Mouse (Mus musculus) thymus, postnatal 0 days (tissue): ENCODE results near the gene Cdc6. TPM values are rescaled to one million over a fixed set of nuclear protein-coding genes. Genes with fewer than 3 reads are reported as not detected.
A peak's percentile ranks its signal among the peaks of the same experiment; 100 is the strongest.
"Not testable (repeated sequence)": the region's sequence is repeated elsewhere in the genome, so short reads cannot be mapped to it uniquely, and the experiment has no call there.

ENCODE experiments used
- DNase-seq: peaks from one replicate; pipeline ENCODE4 v3.0.0-alpha.2; 2015; ENCODE audit warnings: low spot score
- polyA plus RNA-seq: library from polyadenylated mRNA; unstranded; fragments of >200 nt; fragmentation: Nextera tagmentation; extraction: Ambion mirVana; gene quantifications from 2 replicates; pipeline ENCODE4 v1.2.1, GENCODE M21; 2015

The Cdc6 gene
- polyA plus RNA-seq, 1 experiment from 2014 or later, result 40.6 TPM

- DNase-seq, result no peak
These were observed 23.3 kb downstream of the Cdc6 start for GRCm38 (mm10) chr11:98930773-98931512.

DNA sequence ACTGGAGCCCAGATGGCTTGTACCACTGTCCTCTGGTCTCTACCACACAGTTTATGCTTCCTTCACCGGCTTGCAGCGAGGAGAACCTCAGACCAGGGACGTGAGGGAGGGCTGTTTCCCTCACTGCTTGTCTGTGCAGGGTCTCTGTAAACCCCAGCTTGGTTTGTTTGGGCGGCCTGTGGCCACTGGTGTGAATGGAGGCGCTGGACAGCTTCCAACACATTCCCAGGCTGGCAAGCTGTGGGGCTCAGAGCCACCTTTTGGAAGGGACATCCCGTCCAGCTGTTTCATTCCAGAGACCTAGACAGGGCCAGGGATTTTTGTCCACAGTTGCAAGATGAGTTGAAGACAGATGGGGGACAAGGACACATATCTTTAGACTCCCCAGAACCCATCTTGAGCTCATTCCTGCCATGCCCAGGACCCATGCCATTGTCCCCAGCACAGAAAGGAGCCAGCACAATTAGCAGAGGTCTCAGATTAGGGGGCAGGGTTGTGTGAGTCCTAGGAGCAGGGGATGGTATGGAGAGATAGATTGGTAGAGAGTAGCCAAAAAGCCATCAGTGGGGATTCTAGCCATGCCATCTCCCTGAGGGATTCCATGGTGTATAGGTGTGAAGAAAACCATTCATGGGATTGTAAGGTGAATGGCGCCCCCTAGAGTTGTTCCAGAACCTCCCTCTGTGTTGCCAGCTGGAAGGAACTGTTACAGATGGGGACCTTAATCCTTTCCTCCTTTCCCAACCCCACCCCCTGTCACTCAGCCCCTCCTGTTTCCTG, 24.1 kb downstream of the Cdc6 start:
- DNase-seq, result no peak

DNA sequence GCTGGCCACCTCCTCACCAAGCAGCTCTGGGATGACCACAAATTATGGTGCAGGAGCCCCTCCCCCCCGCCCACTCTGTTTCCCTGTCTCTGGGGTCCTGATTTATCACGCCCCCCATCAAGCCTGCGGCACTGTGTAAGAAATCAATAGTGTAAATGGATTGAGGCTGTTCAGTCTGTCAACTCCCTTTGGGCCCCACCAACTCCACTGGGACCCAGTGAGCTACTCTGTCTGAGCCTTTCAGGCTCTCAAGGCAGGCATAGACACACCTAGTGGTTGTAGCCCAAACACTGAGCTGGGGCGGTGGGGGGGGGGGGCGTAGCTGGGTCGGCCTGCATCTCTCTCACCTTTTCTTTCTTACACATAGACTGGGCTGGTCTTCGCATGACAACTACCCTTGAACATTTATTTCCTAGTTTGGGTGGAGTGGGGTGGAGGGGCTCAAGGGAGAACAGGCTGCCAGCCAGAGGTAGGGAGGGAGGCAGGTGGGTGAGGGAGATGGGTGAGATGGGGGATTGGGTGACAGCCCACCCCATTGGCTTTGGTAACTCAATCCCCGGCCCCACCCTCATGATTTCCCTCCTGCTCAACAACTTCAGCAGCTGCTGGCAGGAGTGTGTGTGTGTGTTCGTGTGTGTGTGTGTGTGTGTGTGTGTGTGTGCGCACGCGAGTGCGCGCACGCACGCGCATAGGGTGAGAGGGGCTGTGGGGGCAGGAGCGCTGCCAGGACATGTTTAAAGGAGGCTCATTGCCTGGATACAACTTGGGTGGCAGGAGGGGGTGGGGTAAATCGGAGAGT, 24.9 kb downstream of the Cdc6 start:
- no peak for DNase-seq

GRCm38 (mm10) chr11:98933151-98933550, 25.6 kb downstream of the Cdc6 start:
- peak; percentile 31 for DNase-seq

GRCm38 (mm10) chr11:98933847-98934246, 26.2 kb downstream of the Cdc6 start:
- DNase-seq, result not testable (repeated sequence)

GRCm38 (mm10) chr11:98934367-98934766, 26.8 kb downstream of the Cdc6 start:
- no peak for DNase-seq

DNA sequence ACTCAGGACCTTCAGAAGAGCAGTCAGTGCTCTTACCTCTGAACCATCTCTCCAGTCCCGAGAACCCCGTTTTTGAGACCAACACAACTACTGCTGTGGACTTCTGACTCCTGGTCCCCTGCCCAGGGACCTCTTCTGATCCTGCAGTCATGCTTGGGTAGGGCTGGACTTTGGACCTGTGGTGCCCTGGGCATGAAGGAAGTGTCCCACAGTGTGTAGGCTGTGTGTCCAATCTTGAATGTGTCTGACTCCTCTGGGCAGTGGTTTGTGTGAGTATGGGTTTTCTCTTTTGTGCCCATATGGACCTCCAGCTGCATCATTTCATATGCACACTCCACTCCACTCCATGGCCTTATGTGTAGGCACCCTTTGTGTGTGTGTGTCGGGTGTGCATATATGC, 27.5 kb downstream of the Cdc6 start:
- DNase-seq, result no peak

DNA sequence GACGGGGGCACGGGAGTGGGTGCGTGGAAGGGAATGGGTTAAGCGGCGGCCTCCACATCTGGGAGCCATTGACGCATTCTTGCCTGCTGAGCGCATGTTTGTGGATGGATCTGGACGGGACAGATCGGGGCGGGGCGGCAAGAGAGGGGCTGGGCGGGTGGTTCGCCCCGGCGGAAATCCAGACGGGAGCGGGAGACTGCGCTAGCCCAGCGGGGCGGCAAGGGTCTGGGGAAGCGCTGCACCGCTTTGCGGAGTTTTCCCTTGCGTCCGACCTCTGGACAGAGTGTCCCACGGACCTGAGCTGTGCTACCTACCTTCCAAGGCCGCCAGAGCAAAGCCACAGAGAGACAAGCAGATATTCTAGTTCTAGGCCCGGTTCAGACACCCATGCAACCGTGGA, 28.6 kb downstream of the Cdc6 start:
- no peak for DNase-seq

DNA sequence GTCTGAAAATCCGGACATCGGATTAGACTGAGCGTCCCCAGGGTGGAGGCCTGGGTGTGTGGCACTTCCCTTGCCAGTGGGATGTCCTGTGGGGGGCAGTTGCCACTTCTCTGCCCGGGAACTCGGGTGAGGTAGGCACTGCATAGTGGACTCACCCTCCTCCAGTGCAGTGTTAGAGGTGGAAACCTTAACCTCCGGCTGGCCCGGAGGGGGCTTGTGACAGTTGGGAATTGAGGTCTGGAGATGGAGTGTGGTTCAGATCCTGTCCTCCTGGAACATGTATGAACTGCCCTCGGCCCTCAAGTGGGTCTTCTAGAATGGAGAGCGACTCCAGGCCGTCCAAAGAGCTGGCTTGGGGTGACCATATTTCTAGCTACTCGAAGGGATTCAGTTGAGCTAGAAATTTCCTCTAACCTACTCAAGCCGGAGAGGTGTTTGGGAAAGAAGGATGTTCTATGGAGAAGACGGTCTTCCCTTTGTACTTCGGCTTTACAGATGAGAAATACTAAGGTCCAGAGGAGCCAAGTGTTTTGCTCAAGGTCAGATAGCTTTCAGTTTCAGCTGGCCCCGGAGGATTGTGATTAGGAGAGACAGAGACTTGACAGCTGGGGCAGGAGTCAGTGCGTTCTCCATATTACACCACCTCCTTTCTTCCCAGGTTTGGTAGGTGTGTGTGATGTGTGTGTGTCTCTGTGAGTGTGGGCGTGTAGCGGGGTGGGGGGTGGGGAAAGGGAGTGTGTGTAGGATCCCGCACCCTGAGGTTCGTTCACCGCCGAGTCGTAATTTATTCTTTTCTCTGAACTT, 29.2 kb downstream of the Cdc6 start:
- DNase-seq, result no peak

- DNase-seq, result peak; percentile 88
These were observed 29.9 kb downstream of the Cdc6 start for GRCm38 (mm10) chr11:98937410-98937913.

DNA sequence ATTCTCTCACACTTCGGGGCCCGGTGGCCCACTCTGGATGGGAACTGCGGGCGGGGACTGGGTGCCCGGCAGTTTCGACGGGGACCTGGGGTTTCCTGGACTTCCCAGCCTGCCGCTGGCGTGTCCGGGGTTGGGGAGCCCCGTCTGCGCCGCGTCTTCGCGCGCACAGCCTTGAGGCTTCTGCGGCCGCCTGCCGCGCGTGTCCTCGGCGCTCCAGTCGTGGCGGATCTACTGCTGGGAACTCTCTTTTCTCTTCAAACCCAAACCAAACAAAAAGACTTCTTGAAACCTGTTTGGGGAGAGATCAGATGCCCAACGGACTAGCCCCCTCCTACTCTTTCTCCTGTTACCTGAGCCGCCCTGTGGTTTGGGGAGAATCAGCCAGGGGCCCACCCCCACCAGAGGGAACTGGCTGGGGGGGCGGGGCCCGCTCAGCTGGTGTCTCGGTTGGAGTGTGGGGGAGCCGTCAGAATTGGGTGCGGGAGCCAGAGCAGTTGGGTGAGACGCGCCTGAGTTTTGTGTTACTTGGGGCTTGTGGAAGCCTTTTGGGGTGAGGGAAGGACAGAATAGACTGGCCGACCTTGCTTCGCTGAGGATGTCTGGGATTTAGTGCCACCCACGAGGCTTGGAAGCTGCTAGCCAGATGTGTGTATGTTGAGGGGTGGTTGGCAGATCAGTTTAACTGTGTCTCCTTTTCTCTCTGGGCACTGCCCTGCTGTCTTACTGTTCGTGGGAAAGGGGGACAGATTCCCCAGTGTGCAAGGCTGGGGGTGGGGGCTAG, 30.5 kb downstream of the Cdc6 start:
- DNase-seq, result peak; percentile 70

GRCm38 (mm10) chr11:98938701-98939083, 31.1 kb downstream of the Cdc6 start:
- DNase-seq, result no peak

- peak; percentile 81 for DNase-seq
These were observed 31.7 kb downstream of the Cdc6 start for GRCm38 (mm10) chr11:98939084-98939952.

- no peak for DNase-seq
These were observed 32.5 kb downstream of the Cdc6 start for GRCm38 (mm10) chr11:98939953-98940641.

DNA sequence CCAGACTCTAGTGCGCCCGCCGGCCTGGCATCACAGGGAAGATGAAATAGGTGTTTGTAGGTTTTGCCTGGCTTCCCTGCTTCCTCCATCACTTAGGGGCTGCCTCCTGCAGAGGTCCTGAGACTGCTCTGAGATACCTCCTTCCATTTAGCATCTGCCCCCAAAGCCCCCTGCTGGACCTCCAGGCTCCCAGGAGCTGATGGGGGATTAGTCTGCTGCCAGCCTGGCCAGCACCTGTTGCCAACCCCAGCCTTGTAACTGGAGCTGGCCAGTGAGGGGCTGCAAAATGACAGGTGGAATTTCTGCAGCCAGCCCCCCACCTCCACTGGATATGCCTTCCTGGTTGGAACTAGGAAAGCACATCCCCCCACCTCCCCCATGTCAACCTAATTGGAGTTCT, 33.2 kb downstream of the Cdc6 start:
- DNase-seq, result no peak

DNA sequence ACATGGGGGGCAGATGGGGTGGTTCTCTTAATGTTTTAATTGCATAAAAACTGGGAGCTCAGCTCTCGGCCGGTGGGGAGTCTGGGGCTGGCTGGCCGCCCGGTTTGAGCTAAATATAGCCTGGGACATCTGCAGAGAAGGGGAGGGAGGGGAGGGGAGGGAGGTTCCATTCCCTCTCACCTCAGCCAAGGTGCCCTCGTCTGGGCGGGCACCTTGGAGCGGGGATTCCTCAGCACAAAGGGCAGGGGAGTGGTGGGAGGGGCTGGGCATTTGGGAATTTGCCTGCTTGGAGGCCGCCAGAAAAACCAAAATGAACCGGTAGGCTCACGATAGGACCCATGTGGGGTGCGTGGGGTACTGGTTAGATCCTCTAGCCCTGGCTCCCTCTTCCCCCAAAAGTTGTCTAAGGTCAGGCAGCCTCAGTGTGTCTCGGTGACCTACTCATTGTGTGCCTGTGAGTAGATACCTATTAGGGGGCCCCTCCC, 33.8 kb downstream of the Cdc6 start:
- no peak for DNase-seq

GRCm38 (mm10) chr11:98941826-98942550, 34.4 kb downstream of the Cdc6 start:
- DNase-seq, result peak; percentile 97

GRCm38 (mm10) chr11:98942555-98942922, 34.9 kb downstream of the Cdc6 start:
- no peak for DNase-seq
